Mouse (Mus musculus): ENCODE measurements around the gene Nkiras1.

DNA sequence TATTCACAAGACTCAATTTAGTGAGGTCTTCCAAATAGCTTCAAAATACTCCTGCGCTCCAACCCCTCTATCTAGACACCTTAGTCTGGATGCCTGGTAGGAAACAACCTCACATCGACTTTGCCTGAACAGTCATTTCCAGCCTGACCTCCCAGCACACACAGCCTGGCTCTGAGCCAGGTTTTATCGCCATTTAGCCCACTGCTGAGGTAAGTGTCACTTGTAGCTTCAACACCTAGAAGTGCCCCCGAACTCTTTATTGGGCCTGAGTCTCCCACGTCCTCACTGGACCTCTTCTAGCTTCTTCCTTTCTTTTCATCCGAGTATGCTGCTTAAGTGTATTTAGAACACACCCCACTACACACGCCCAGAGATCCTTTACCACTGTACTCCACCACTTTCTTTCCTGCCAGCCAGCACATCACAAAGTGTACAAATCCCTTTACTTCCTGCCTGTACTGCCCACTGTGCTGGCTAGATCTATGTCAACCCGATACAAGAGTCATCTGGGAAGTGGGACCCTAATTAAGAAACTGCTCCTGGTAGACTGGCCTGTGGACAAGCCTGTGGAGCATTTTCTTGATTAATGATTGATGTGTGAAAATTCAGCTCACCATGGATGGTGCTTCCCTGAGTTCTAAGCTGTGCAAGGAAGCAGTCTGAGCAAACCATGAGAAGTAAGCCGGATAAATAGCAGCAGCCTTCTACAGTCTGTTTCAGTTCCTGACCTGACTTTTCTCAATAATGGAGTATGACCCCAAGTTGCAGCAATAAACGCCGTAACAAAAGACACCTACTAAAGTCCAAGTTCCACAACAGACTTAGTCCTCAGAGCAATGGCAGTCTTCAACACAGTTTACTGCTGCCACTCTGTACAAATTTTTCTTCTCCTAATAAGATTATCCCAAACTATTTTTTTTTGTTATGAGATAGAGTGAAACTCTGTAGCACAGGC is 46.8 kb downstream of the Nkiras1 start:
- TF ChIP-seq CTCF (IDR thresholded peaks at IDR 0.05; ENCODE audit: low read depth) (no peak), EP300 (IDR thresholded peaks at IDR 0.05; ENCODE audit: low read depth) (no peak)

Measured in heart, postnatal 0 days (tissue).